Mouse (Mus musculus) kidney, adult 9 months (tissue): ENCODE measurements around the gene Btbd7.

ENCODE experiments used
- DNase-seq: peaks from one replicate; pipeline ENCODE4 v3.0.0; 2022

Gene Btbd7

DNA sequence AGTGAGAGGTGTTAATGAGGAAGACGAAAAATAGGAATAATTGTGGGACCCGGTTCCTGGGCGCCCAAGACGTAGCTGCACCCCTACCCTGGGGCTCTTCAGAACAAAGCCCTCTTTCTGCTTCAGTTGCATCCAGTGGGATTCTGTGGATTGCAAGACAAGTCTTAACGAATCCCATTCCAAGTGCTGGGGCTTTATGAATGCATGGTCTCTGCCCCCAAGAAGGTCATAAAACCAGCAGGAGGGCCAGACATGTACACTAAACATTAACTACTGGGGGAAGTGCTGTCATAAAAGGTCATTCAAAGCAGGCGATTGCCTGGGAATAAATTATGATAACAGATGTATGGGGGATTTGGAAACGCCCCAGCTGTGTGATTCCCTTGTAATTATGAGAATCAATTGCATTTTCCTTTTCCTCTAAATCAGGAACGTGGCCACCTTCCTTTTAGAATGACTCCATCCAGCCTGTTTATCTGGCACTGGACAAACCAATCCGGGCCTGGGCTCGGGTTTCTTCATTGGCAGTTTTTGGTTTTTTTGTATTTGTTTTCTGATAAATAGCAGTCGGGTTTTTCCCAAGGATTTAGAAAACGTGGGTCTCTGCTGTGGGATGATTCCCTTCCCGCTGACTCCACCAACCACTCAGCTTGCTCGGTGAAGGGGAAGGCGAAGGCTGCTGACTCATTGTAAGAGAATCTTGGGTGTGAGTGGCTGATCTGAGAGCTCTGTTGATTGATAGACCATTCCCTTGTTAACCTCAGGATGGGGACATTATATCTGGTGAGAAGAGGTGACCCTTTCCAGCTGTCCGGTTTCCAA, 147.3 kb downstream of the Btbd7 start:
- DNase-seq: peak; percentile 61
